Mouse (Mus musculus) lung, postnatal 25 days (tissue): ENCODE measurements around the gene Olfr1368.

Experiments
- DNase-seq: peaks from one replicate; pipeline ENCODE4 v3.0.0; 2022; ENCODE audit warnings: low spot score

Gene Olfr1368

GRCm38 (mm10) chr13:21145767-21146166 lies at the start of gene Olfr1368:
Gene Olfr1368, minus strand, starts transcription at chr13:21145867.
- no peak for DNase-seq

GRCm38 (mm10) chr13:21185521-21185920 lies 39.9 kb upstream of the Olfr1368 start:
- no peak for DNase-seq

- no peak for DNase-seq
These were observed 38.0 kb upstream of the Olfr1368 start for GRCm38 (mm10) chr13:21183661-21184060.

GRCm38 (mm10) chr13:21183066-21183465 lies 37.4 kb upstream of the Olfr1368 start:
- no peak for DNase-seq

- no peak for DNase-seq
These were observed 36.3 kb upstream of the Olfr1368 start for GRCm38 (mm10) chr13:21181996-21182395.

- DNase-seq: peak; percentile 56
These were observed 35.2 kb upstream of the Olfr1368 start for GRCm38 (mm10) chr13:21180551-21181530.

- DNase-seq: peak; percentile 91
These were observed 34.3 kb upstream of the Olfr1368 start for GRCm38 (mm10) chr13:21179724-21180550.

- DNase-seq: no peak
These were observed 33.7 kb upstream of the Olfr1368 start, which contains the start of gene Trim27 for GRCm38 (mm10) chr13:21179367-21179723. Gene Trim27, plus strand, starts transcription at chr13:21179445.

- no peak for DNase-seq
These were observed 32.7 kb upstream of the Olfr1368 start for GRCm38 (mm10) chr13:21178364-21178763.

- no peak for DNase-seq
These were observed 32.0 kb upstream of the Olfr1368 start for GRCm38 (mm10) chr13:21177657-21178056.

- no peak for DNase-seq
These were observed 31.1 kb upstream of the Olfr1368 start for GRCm38 (mm10) chr13:21176733-21177132.

- peak; percentile 86 for DNase-seq
These were observed 27.4 kb upstream of the Olfr1368 start for GRCm38 (mm10) chr13:21173072-21173471.

- peak; percentile 80 for DNase-seq
These were observed 26.8 kb upstream of the Olfr1368 start for GRCm38 (mm10) chr13:21172241-21173027.

GRCm38 (mm10) chr13:21171600-21172150 lies 26.0 kb upstream of the Olfr1368 start:
- peak; percentile 13 for DNase-seq

GRCm38 (mm10) chr13:21171156-21171530 lies 25.5 kb upstream of the Olfr1368 start:
- DNase-seq: no peak

- DNase-seq: no peak
These were observed 24.9 kb upstream of the Olfr1368 start for GRCm38 (mm10) chr13:21170431-21171155.

- DNase-seq: peak; percentile 84
These were observed 24.2 kb upstream of the Olfr1368 start for GRCm38 (mm10) chr13:21169657-21170430.

GRCm38 (mm10) chr13:21169121-21169656 lies 23.5 kb upstream of the Olfr1368 start:
- DNase-seq: no peak

GRCm38 (mm10) chr13:21168371-21169011 lies 22.8 kb upstream of the Olfr1368 start:
- peak; percentile 19 for DNase-seq
